Mouse (Mus musculus) heart, embryonic 12.5 days (tissue): ENCODE measurements around the gene Gpsm3. TPM values are rescaled to one million over a fixed set of nuclear protein-coding genes. Genes with fewer than 3 reads are reported as not detected.

Experiments
- ATAC-seq: fragments of 200-750 bp; cut with Nextera tagmentation; 2 replicates; pipeline ENCODE4 v1.8.0; 2017; ENCODE audit warnings: moderate TSS enrichment, moderate library complexity; ENCODE audit not compliant: insufficient number of reproducible peaks, low FRiP score
- H3K27ac ChIP-seq: fragments of 300-500 bp; sonication (generic); 2 replicates; pipeline ENCODE4 v1.5.1; 2016; ENCODE audit warnings: mild to moderate bottlenecking, moderate library complexity; ENCODE audit not compliant: poor library complexity, severe bottlenecking
- H3K27me3 ChIP-seq: fragments of 300-500 bp; sonication (generic); replicated peaks from 2 replicates; pipeline ENCODE4 v1.6.1; 2016; ENCODE audit warnings: mild to moderate bottlenecking, moderate library complexity
- H3K36me3 ChIP-seq: fragments of 300-500 bp; sonication (generic); 2 replicates; pipeline ENCODE4 v1.6.1; 2016; ENCODE audit warnings: mild to moderate bottlenecking, moderate library complexity
- H3K4me1 ChIP-seq: fragments of 300-500 bp; sonication (generic); replicated peaks from 2 replicates; pipeline ENCODE4 v1.6.1; 2016; ENCODE audit warnings: mild to moderate bottlenecking
- H3K4me2 ChIP-seq: fragments of 300-500 bp; sonication (generic); 2 replicates; pipeline ENCODE4 v1.6.1; 2016; ENCODE audit warnings: mild to moderate bottlenecking, moderate library complexity
- H3K4me3 ChIP-seq: fragments of 300-500 bp; sonication (generic); 2 replicates; pipeline ENCODE4 v1.5.1; 2016; ENCODE audit warnings: mild to moderate bottlenecking
- H3K9ac ChIP-seq: fragments of 300-500 bp; sonication (generic); 2 replicates; pipeline ENCODE4 v1.6.1; 2016; ENCODE audit warnings: mild to moderate bottlenecking, moderate library complexity
- H3K9me3 ChIP-seq: fragments of 300-500 bp; sonication (generic); replicated peaks from 2 replicates; pipeline ENCODE4 v1.6.1; 2016; ENCODE audit warnings: mild to moderate bottlenecking, moderate library complexity
- WGBS: fragments of 180-500 bp; shearing (Covaris S2); methylation state at CpG from one replicate; pipeline ENCODE4 v1.1.7; 2016; 5-methylcytosine and 5-hydroxymethylcytosine counted together
- polyA plus RNA-seq: library from polyadenylated mRNA; unstranded; fragments of >200 nt; fragmentation: Nextera tagmentation; extraction: Ambion mirVana; gene quantifications from 2 replicates; pipeline ENCODE4 v1.2.1, GENCODE M21; 2016

Gene Gpsm3
- polyA plus RNA-seq, 1 experiment from 2014 or later: 4.6 TPM

- Histone ChIP-seq H3K27ac (peak overlapping the region; percentile 10; the same call in 1 of the 2 replicates), H3K4me1 (peaks cover 12% of the 10 kb centered on the region), H3K4me2 (peak overlapping the region; percentile 23; the same call in 1 of the 2 replicates), H3K4me3 (no peak overlapping the region), H3K9me3 (no peaks in the 10 kb centered on the region), H3K27me3 (no peaks in the 10 kb centered on the region), H3K9ac (no peak overlapping the region), H3K36me3 (no peaks in the 10 kb centered on the region)
- WGBS: 32% methylated on average over 8 of the region's 8 CpGs
- ATAC-seq: no peak
Observed at GRCm38 (mm10) chr17:34561200-34561599, 28.4 kb upstream of the Gpsm3 start.

GRCm38 (mm10) chr17:34562595-34562994 lies 27.0 kb upstream of the Gpsm3 start:
- H3K4me2 ChIP-seq: no peak overlapping the region
- no peaks in the 10 kb centered on the region for H3K9me3 ChIP-seq
- no peak overlapping the region for H3K27ac ChIP-seq
- no peak for ATAC-seq
- H3K36me3 ChIP-seq: no peaks in the 10 kb centered on the region
- no peak overlapping the region for H3K4me3 ChIP-seq
- 55% methylated on average over 3 of the region's 3 CpGs for WGBS
- H3K4me1 ChIP-seq: peaks cover 12% of the 10 kb centered on the region
- H3K27me3 ChIP-seq: peaks cover 8% of the 10 kb centered on the region; the same call in 1 of the 2 replicates
- H3K9ac ChIP-seq: no peak overlapping the region

DNA sequence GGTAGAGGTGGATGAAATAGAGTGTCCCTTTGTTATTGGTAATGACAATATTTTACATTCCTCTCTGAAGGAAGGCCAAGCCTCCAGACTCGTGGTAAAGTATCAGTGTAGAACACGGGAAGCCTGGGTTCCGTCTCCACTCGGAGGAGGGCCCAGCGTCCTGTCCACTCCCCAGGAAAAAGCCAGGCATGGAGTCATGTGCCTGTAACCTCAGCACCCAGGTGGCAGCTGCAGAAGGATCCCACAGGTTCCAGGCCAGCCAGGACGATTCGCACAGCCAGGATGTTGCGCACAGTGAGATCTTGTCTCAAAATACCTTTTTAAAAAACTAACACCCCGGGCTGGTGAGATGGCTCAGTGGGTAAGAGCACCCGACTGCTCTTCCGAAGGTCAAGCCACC lies 26.3 kb upstream of the Gpsm3 start:
- H3K4me1 ChIP-seq: peaks cover 12% of the 10 kb centered on the region
- no peak overlapping the region for H3K4me3 ChIP-seq
- no peaks in the 10 kb centered on the region for H3K9me3 ChIP-seq
- ATAC-seq: no peak
- no peaks in the 10 kb centered on the region for H3K36me3 ChIP-seq
- H3K27me3 ChIP-seq: peaks cover 11% of the 10 kb centered on the region
- WGBS: 59% methylated on average over 11 of the region's 11 CpGs
- H3K9ac ChIP-seq: no peak overlapping the region
- H3K27ac ChIP-seq: no peak overlapping the region
- no peak overlapping the region for H3K4me2 ChIP-seq

DNA sequence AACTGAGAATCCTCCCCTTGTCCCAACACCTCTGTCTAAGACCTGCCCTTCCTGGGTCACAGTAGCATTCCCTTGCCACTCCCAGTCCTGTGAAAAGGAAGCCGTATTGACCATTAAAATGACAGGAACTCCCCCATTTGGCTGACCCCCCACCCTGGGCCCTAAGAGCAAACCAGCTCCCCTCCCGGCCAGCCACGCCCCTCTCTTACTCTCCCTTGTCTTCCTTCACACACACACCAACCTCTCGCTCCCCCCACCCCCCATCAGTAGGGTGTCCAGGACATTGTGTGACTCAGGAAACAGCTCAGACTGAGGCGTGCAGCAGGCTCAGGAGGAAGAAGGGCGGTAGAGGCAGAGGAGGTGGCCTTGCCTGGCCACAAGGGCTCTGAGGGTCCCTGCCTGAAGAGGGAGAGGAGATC lies 25.6 kb upstream of the Gpsm3 start, which contains the start of gene Notch4:
Gene Notch4, plus strand, starts transcription at position 266 of the 419 bp plus-strand sequence.
- Histone ChIP-seq H3K9ac (peak within 1 kb of the TSS; percentile 55), H3K4me2 (peak within 1 kb of the TSS; percentile 62), H3K27me3 (peaks cover 13% of the 10 kb centered on the region), H3K4me1 (peaks cover 12% of the 10 kb centered on the region), H3K4me3 (peak within 1 kb of the TSS; percentile 28), H3K36me3 (no peaks in the 10 kb centered on the region), H3K27ac (peak within 1 kb of the TSS; percentile 86), H3K9me3 (no peaks in the 10 kb centered on the region)
- 6% methylated on average over 6 of the region's 6 CpGs for WGBS
- ATAC-seq: peak; percentile 71

DNA sequence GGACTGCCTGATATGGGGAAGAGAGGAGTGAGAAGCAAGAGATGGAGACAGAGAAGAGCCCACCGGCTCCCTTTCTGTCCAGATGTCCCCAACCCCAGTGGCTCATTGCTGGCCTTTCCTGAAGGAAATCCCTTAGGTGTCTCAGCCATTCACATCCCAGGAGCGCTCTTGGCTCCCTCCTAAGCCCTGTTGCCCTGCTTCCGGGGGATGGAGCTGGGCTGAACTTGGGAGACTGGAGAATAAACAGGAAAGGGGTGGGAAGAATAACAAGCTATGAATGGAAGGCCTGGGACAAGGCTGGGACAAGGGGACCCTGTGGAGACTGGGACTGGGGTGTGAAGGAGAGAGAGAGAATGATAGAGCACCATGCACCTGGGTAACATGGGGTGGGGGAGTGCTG lies 24.8 kb upstream of the Gpsm3 start:
- peaks cover 12% of the 10 kb centered on the region for H3K4me1 ChIP-seq
- H3K27ac ChIP-seq: peak overlapping the region; percentile 86
- H3K36me3 ChIP-seq: no peaks in the 10 kb centered on the region
- H3K27me3 ChIP-seq: peaks cover 16% of the 10 kb centered on the region
- peak overlapping the region; percentile 55 for H3K9ac ChIP-seq
- 21% methylated on average over 3 of the region's 3 CpGs for WGBS
- peak overlapping the region; percentile 28 for H3K4me3 ChIP-seq
- ATAC-seq: peak; percentile 60
- peak overlapping the region; percentile 62 for H3K4me2 ChIP-seq
- no peaks in the 10 kb centered on the region for H3K9me3 ChIP-seq

DNA sequence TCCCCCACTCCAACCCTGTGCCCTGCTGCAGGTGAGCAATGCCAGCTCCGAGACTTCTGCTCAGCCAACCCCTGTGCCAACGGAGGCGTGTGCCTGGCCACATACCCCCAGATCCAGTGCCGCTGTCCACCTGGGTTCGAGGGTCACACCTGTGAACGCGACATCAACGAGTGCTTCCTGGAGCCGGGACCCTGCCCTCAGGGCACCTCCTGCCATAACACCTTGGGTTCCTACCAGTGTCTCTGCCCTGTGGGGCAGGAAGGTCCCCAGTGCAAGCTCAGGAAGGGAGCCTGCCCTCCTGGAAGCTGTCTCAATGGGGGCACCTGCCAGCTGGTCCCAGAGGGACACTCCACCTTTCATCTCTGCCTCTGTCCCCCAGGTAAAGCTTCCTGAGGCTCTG lies 22.3 kb upstream of the Gpsm3 start:
- H3K4me2 ChIP-seq: no peak overlapping the region
- H3K4me1 ChIP-seq: peaks cover 12% of the 10 kb centered on the region
- 68% methylated on average over 9 of the region's 9 CpGs for WGBS

DNA sequence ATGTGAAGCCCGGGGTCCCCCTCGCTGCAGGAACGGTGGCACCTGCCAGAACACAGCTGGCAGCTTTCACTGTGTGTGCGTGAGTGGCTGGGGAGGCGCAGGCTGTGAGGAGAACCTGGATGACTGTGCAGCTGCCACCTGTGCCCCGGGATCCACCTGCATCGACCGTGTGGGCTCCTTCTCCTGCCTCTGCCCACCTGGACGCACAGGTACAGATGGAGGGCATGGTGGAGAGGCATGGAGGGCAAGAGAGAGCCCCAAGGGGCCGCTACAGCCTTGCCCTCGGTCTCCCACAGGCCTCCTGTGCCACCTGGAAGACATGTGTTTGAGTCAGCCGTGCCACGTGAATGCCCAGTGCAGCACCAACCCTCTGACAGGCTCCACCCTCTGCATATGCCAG lies 21.2 kb upstream of the Gpsm3 start:
- H3K9ac ChIP-seq: no peak overlapping the region
- ATAC-seq: no peak
- no peak overlapping the region for H3K4me2 ChIP-seq
- no peak overlapping the region for H3K27ac ChIP-seq
- H3K9me3 ChIP-seq: 0 out of 2 replicates have a peak, but pooled peaks cover 3% of the 10 kb centered on the region
- peaks cover 12% of the 10 kb centered on the region for H3K4me1 ChIP-seq
- WGBS: 79% methylated on average over 13 of the region's 13 CpGs
- no peak overlapping the region for H3K4me3 ChIP-seq
- peaks cover 11% of the 10 kb centered on the region for H3K36me3 ChIP-seq
- peaks cover 19% of the 10 kb centered on the region for H3K27me3 ChIP-seq

More for the DNA sequence above, 22.3 kb upstream of the Gpsm3 start:
- Histone ChIP-seq H3K27ac (no peak overlapping the region), H3K9me3 (0 out of 2 replicates have a peak, but pooled peaks cover 3% of the 10 kb centered on the region), H3K4me3 (no peak overlapping the region), H3K36me3 (peaks cover 11% of the 10 kb centered on the region), H3K27me3 (peaks cover 19% of the 10 kb centered on the region), H3K9ac (no peak overlapping the region)
- no peak for ATAC-seq

- Histone ChIP-seq H3K27ac (no peak overlapping the region), H3K27me3 (peaks cover 19% of the 10 kb centered on the region), H3K4me2 (no peak overlapping the region), H3K36me3 (peaks cover 11% of the 10 kb centered on the region), H3K4me3 (no peak overlapping the region), H3K9me3 (0 out of 2 replicates have a peak, but pooled peaks cover 3% of the 10 kb centered on the region), H3K9ac (no peak overlapping the region), H3K4me1 (0 out of 2 replicates have a peak, but pooled peaks cover under 1% of the 10 kb centered on the region)
- WGBS: 60% methylated on average over 4 of the region's 4 CpGs
- no peak for ATAC-seq
Observed at GRCm38 (mm10) chr17:34569919-34570318, 19.7 kb upstream of the Gpsm3 start.

DNA sequence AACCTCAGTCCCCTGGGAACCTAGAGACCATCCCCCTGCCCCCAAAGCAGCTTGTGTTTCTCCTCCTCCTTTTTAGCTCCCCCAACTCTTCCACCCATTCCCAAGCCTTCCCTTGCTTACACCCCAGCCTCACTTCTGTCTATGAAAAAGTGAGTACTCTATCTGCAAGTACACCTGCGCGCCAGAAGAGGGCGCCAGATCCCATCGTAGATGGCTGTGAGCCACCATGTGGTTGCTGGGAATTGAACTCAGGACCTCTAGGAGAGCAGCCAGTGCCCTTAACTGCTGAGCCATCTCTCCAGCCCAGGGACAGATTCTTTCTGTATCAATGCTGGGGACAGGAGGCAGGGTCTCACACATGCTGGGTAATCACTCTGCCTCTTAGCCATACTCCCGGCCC lies 17.7 kb upstream of the Gpsm3 start:
- Histone ChIP-seq H3K4me2 (no peak overlapping the region), H3K27ac (no peak overlapping the region), H3K27me3 (peaks cover 19% of the 10 kb centered on the region), H3K4me1 (no peaks in the 10 kb centered on the region), H3K4me3 (no peak overlapping the region), H3K36me3 (peaks cover 11% of the 10 kb centered on the region), H3K9me3 (0 out of 2 replicates have a peak, but pooled peaks cover 3% of the 10 kb centered on the region), H3K9ac (no peak overlapping the region)
- ATAC-seq: no peak
- 14% methylated on average over 5 of the region's 5 CpGs for WGBS

DNA sequence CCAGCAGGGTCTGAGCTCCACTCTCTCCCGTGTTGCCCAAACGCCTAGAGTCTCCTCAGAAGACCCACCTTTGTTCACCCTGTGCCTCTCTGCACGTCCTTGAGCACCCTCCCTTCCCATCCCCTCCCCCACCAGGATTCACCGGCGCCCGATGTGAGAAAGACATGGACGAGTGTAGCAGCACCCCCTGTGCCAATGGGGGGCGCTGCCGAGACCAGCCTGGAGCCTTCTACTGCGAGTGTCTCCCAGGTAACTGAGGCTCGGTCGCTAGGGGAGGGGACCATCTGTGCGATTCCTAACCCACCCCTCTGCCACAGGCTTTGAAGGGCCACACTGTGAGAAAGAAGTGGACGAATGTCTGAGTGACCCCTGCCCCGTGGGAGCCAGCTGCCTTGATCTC lies 17.2 kb upstream of the Gpsm3 start:
- ATAC-seq: no peak
- Histone ChIP-seq H3K4me2 (no peak overlapping the region), H3K36me3 (peaks cover 12% of the 10 kb centered on the region), H3K9me3 (0 out of 2 replicates have a peak, but pooled peaks cover 3% of the 10 kb centered on the region), H3K4me3 (no peak overlapping the region), H3K9ac (no peak overlapping the region), H3K27ac (no peak overlapping the region), H3K4me1 (no peaks in the 10 kb centered on the region), H3K27me3 (peaks cover 14% of the 10 kb centered on the region)
- WGBS: 16% methylated on average over 15 of the region's 15 CpGs

DNA sequence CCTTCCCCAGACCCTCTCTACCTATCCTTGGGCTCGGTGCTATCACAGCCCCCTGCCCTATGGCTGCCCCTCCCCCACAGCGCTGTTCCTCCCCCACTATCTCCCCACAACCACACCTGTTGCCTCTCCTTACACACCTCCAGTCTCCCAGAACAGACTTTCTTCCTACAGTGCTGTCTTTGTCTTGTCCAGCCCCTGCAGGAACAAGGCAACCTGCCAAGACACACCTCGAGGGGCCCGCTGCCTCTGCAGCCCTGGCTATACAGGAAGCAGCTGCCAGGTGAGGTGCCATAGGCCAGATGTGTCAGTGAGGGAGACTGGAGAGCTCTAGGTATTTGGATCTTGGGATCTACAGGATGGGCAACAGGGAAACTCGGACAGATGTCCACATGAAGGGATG lies 13.0 kb upstream of the Gpsm3 start:
- Histone ChIP-seq H3K4me2 (no peak overlapping the region), H3K9me3 (0 out of 2 replicates have a peak, but pooled peaks cover 3% of the 10 kb centered on the region), H3K4me1 (no peaks in the 10 kb centered on the region), H3K9ac (no peak overlapping the region), H3K36me3 (peaks cover 16% of the 10 kb centered on the region), H3K4me3 (no peak overlapping the region), H3K27me3 (no peaks in the 10 kb centered on the region), H3K27ac (no peak overlapping the region)
- ATAC-seq: no peak
- WGBS: 62% methylated on average over 5 of the region's 5 CpGs

DNA sequence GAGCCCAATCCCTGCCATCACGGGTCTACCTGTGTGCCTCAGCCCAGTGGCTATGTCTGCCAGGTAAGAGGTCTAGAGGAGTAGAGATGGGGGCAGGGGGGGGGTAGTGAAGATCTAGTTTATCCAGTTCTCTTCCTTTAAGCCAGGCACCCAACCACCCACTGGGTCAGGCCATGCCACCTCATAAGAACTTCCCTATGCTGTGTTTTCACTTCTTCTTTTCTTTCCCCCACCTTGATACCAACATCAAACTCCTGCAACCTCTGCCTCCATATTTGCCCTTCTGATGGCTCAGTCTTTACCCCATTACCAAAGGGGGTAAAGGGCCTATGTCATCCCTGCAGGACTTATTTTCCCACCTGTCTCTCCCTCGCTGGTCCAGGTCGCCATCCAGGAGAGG lies 11.5 kb upstream of the Gpsm3 start:
- Histone ChIP-seq H3K4me3 (no peak overlapping the region), H3K4me1 (no peaks in the 10 kb centered on the region), H3K27me3 (no peaks in the 10 kb centered on the region), H3K9me3 (no peaks in the 10 kb centered on the region), H3K4me2 (no peak overlapping the region), H3K27ac (no peak overlapping the region), H3K9ac (no peak overlapping the region), H3K36me3 (peaks cover 11% of the 10 kb centered on the region; the same call in 1 of the 2 replicates)
- 75% methylated on average over 3 of the region's 3 CpGs for WGBS
- no peak for ATAC-seq
